Mouse (Mus musculus): ENCODE measurements around the gene Prokr2. TPM values are rescaled to one million over a fixed set of nuclear protein-coding genes. Genes with fewer than 3 reads are reported as not detected.

Gene Prokr2
- total RNA-seq (2014; rRNA removed; ENCODE audit: low replicate concordance) (0.76 and 5.5 TPM in 2 replicates), polyA plus RNA-seq (2015; fragmentation: Nextera tagmentation; extraction: Ambion mirVana) (0.22 and 0.30 TPM in 2 replicates)

GRCm38 (mm10) chr2:132385194-132385838 is at the start of gene Prokr2:
Prokr2 (minus strand) TSS chr2:132385447.
- Histone ChIP-seq H3K27ac (ENCODE audit: low read depth) (no peak within 1 kb of the TSS), H3K27me3 (ENCODE audit: control insufficient read depth, insufficient read depth, low read length) (peaks cover 15% of the 10 kb centered on the region), H3K9ac (replicated peaks; ENCODE audit: low read depth, low read length) (peak within 1 kb of the TSS; percentile 16; the same call in 1 of the 2 replicates), H3K9me3 (replicated peaks; ENCODE audit: control insufficient read depth, low read length) (no peaks in the 10 kb centered on the region), H3K4me2 (ENCODE audit: low read depth, low read length) (peak within 1 kb of the TSS; percentile 91), H3K36me3 (replicated peaks; ENCODE audit: control insufficient read depth, insufficient read depth, low read length) (no peaks in the 10 kb centered on the region), H3K4me1 (ENCODE audit: control insufficient read depth, insufficient read depth) (0 out of 2 replicates have a peak, but pooled peaks cover 8% of the 10 kb centered on the region), H3K4me3 (ENCODE audit: low read depth, low read length) (peak within 1 kb of the TSS; percentile 52)
- TF ChIP-seq CTCF (IDR thresholded peaks at IDR 0.05; ENCODE audit: low read depth) (no peak), EP300 (IDR thresholded peaks at IDR 0.05; ENCODE audit: low read depth) (no peak)
- ATAC-seq (ENCODE audit: insufficient read depth, low read depth) (peak; percentile 24; the same call in 1 of the 2 replicates), DNase-seq (ENCODE audit: low spot score) (no peak)
- WGBS = 2% methylated on average over 29 of the region's 29 CpGs

DNA sequence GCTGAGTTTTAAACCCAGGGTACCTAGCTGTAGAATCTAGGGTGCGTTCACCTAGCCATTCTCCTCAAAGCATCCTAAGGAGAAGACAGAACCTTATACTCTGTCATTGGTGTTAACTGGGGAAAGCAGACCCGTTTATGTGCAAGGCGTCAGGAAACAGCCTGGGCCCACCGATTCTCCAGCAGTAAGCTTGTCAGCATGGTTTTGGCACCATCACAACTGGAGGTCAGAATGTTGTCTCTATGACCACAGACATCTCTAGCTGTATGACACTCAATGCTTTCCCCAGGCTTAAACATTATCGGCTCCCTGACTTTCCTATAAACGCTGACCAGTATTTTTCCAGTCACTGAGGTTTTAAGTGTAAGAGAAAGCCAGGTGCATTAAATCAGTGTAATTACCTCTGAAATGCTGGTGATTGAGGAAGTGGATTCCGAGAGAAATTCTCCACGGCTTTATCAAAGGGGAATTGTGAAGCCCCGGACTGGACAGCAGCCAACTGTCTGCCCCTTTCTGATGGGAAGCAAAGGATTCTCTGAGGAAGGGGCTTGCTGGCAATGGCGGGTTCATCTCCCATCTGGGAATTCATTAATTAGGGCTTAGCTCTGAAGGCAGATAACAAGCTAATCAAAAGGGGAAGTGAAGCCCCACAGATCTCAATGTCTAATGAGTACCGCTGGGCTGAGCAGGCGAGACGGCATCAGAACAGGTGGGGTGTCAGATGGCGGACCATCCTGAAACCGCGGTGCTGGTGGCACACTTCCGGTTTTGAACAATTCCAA is 42.1 kb upstream of the Prokr2 start:
- H3K36me3 ChIP-seq (replicated peaks; ENCODE audit: control insufficient read depth, insufficient read depth, low read length) = no peaks in the 10 kb centered on the region
- H3K27me3 ChIP-seq (ENCODE audit: control insufficient read depth, insufficient read depth, low read length) = no peaks in the 10 kb centered on the region
- H3K4me3 ChIP-seq (ENCODE audit: low read depth, low read length) = no peak overlapping the region
- ATAC-seq (ENCODE audit: insufficient read depth, low read depth) = no peak
- H3K4me1 ChIP-seq (ENCODE audit: control insufficient read depth, insufficient read depth) = no peaks in the 10 kb centered on the region
- H3K27ac ChIP-seq (ENCODE audit: low read depth) = no peak overlapping the region
- H3K4me2 ChIP-seq (ENCODE audit: low read depth, low read length) = peak overlapping the region; percentile 37
- DNase-seq (ENCODE audit: low spot score) = no peak
- WGBS = 44% methylated on average over 17 of the region's 17 CpGs
- no peaks in the 10 kb centered on the region for H3K9me3 ChIP-seq (replicated peaks; ENCODE audit: control insufficient read depth, low read length)
- no peak for TF ChIP-seq EP300 (IDR thresholded peaks at IDR 0.05; ENCODE audit: low read depth)
- no peak overlapping the region for H3K9ac ChIP-seq (replicated peaks; ENCODE audit: low read depth, low read length)

DNA sequence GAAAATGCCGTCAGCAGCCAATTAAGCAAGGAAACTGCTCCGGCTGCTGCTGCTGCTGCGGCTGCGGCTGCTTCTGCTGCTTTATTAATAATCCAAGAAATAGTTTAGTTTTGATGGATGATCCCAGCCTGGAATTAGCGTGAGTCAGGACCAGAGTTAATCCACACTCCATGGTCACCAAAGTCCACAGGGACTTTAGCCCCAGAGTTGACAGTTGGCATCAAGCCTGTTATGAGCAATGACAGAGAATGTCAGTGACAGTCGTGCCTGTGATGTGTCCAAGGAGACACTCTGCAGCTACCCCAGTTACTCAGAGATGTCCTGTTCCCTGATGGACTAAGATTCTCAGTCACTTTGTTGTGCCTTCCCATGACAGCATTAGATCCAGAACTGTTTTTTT is 40.3 kb upstream of the Prokr2 start:
- TF ChIP-seq CTCF (IDR thresholded peaks at IDR 0.05; ENCODE audit: low read depth) = no peak
- Histone ChIP-seq H3K9me3 (replicated peaks; ENCODE audit: control insufficient read depth, low read length) (no peaks in the 10 kb centered on the region), H3K27ac (ENCODE audit: low read depth) (no peak overlapping the region), H3K27me3 (ENCODE audit: control insufficient read depth, insufficient read depth, low read length) (no peaks in the 10 kb centered on the region), H3K4me3 (ENCODE audit: low read depth, low read length) (no peak overlapping the region), H3K9ac (replicated peaks; ENCODE audit: low read depth, low read length) (no peak overlapping the region), H3K4me1 (ENCODE audit: control insufficient read depth, insufficient read depth) (no peaks in the 10 kb centered on the region), H3K36me3 (replicated peaks; ENCODE audit: control insufficient read depth, insufficient read depth, low read length) (no peaks in the 10 kb centered on the region), H3K4me2 (ENCODE audit: low read depth, low read length) (no peak overlapping the region)
- no peak for ATAC-seq (ENCODE audit: insufficient read depth, low read depth)
- WGBS = 70% methylated on average over 6 of the region's 6 CpGs
- DNase-seq (ENCODE audit: low spot score) = no peak

DNA sequence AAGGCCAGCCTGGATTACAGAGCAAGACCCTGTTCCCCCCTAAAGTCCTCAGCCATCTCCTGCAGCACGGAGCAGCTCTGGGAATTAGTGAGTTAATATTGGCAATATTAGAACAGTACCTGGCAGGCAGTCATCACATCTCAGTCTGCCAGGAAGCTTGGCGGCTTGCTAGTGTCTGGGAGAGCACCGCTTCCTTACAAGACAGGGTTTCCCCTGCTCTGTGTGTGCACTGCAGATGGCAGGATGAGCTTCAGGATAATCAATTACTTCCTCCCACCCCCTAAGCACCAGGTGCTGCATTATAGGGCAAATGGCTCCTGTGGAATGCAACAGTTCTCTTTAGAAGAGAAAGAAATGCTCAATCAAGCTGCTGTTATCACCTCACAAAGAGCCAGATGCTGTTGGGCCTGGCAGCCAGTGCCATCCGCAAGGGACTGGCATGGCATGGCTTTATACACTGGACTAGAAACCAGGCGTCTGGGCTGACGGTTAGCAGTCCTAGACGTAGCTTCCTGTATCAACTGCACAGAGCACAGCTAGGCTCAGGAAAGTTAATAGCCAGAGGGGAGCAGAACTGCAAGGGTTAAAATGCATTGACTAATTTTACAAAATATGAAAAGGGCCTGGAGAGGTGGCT is 38.3 kb upstream of the Prokr2 start:
- TF ChIP-seq CTCF (IDR thresholded peaks at IDR 0.05; ENCODE audit: low read depth) = no peak
- TF ChIP-seq EP300 (IDR thresholded peaks at IDR 0.05; ENCODE audit: low read depth) = no peak
- DNase-seq (ENCODE audit: low spot score) (no peak), ATAC-seq (ENCODE audit: insufficient read depth, low read depth) (no peak)
- no peaks in the 10 kb centered on the region for H3K9me3 ChIP-seq (replicated peaks; ENCODE audit: control insufficient read depth, low read length)
- WGBS = 77% methylated on average over 7 of the region's 7 CpGs
- no peak overlapping the region for H3K27ac ChIP-seq (ENCODE audit: low read depth)
- H3K27me3 ChIP-seq (ENCODE audit: control insufficient read depth, insufficient read depth, low read length) = no peaks in the 10 kb centered on the region
- H3K9ac ChIP-seq (replicated peaks; ENCODE audit: low read depth, low read length) = no peak overlapping the region
- no peaks in the 10 kb centered on the region for H3K36me3 ChIP-seq (replicated peaks; ENCODE audit: control insufficient read depth, insufficient read depth, low read length)
- H3K4me1 ChIP-seq (ENCODE audit: control insufficient read depth, insufficient read depth) = no peaks in the 10 kb centered on the region
- H3K4me2 ChIP-seq (ENCODE audit: low read depth, low read length) = no peak overlapping the region
- H3K4me3 ChIP-seq (ENCODE audit: low read depth, low read length) = no peak overlapping the region

DNA sequence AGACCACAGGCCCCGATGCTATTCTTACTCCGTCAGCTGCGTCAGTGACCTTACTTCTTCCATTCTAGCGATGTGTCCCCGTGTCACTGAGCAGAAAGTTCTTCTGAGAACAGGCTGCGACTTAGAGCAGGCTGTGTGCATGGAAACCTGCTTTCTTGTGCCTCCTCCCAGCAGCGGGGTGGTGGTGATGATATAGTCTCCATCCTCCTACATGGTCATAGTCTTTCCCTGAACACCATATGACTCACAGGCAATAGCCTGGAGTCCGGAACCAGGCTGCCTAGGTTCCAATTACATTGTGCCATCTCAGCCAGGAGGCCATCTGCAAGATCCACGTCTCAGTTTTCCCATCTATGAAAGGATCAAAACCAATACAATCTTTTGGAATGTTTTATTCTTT is 37.6 kb upstream of the Prokr2 start:
- H3K27me3 ChIP-seq (ENCODE audit: control insufficient read depth, insufficient read depth, low read length) = no peaks in the 10 kb centered on the region
- WGBS = 75% methylated on average over 9 of the region's 9 CpGs
- no peak overlapping the region for H3K9ac ChIP-seq (replicated peaks; ENCODE audit: low read depth, low read length)
- H3K4me2 ChIP-seq (ENCODE audit: low read depth, low read length) = no peak overlapping the region
- no peak for TF ChIP-seq EP300 (IDR thresholded peaks at IDR 0.05; ENCODE audit: low read depth)
- no peak for TF ChIP-seq CTCF (IDR thresholded peaks at IDR 0.05; ENCODE audit: low read depth)
- DNase-seq (ENCODE audit: low spot score) (no peak), ATAC-seq (ENCODE audit: insufficient read depth, low read depth) (no peak)
- H3K9me3 ChIP-seq (replicated peaks; ENCODE audit: control insufficient read depth, low read length) = no peaks in the 10 kb centered on the region
- H3K4me1 ChIP-seq (ENCODE audit: control insufficient read depth, insufficient read depth) = no peaks in the 10 kb centered on the region
- no peaks in the 10 kb centered on the region for H3K36me3 ChIP-seq (replicated peaks; ENCODE audit: control insufficient read depth, insufficient read depth, low read length)
- no peak overlapping the region for H3K27ac ChIP-seq (ENCODE audit: low read depth)
- no peak overlapping the region for H3K4me3 ChIP-seq (ENCODE audit: low read depth, low read length)

All from heart, postnatal 0 days (tissue).